Mouse (Mus musculus) ovary, adult 10 weeks (tissue): Measurements from ENCODE around the gene Slc9a9. TPM values are rescaled to one million over a fixed set of nuclear protein-coding genes. Genes with fewer than 3 reads are reported as not detected.

ENCODE experiments used
- polyA plus RNA-seq: library from polyadenylated mRNA; stranded (reverse); fragments of 350-450 nt; fragmentation: Illumina TruSeq; extraction: RNeasy Lipid Tissue Mini Kit (QIAGEN cat#74804); gene quantifications from one replicate; pipeline ENCODE4 v1.2.3, GENCODE M21; 2014

Gene Slc9a9
- polyA plus RNA-seq = 5.0 TPM

DNA sequence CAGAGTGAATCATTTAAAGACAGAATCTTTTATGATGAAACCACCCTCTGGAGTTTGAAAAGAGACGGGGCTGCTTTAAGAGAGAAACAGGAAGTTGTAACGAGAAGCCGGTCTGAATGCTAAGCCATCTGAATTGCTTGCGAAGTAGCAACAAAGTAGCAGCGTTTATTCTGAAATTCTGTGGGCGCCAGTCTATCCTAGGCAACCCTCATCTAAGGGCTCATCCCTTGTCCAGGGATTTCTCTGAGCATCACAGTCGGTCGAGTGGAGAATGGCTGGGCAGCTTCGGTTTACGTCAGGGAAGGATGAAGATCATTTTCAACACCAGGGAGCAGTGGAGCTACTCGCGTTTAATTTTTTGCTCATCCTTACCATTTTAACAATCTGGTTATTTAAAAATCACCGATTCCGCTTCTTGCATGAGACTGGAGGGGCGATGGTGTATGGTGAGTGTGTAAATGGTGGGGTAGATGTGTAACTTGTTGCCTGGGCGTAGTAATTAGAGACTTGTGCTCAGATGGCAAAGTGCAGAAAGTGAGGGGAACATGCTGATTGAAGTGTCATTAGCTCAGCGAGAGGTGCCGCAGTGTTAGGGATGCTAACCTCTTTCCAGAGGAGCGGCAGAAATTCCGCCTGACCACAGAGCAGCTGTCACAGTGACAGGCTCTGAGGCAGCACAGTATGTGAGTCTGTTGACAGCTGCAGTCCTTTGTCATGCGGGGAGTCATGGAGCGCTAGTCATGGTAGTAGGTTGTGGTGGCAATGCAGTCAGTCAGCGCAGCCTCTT, at the start of gene Slc9a9:
Slc9a9 (plus strand) TSS at position 119 of the 787 bp plus-strand sequence.

Other genes with a start within 250 kb of the Slc9a9 start
- gene 1190002N15Rik, start 131.8 kb upstream of the Slc9a9 start, polyA plus RNA-seq = 329 TPM